Mouse (Mus musculus): ENCODE data around the gene Gm44596.
"Not testable (repeated sequence)": the region's sequence is repeated elsewhere in the genome, so short reads cannot be mapped to it uniquely, and the experiment has no call there.

The Gm44596 gene

GRCm38 (mm10) chr6:128379636-128380035 is 4.3 kb downstream of the Gm44596 start:
- in situ Hi-C loops (cut with MboI; ENCODE audit: low sequenced_read_pairs) = no loop called here

- in situ Hi-C loops (cut with MboI; ENCODE audit: low sequenced_read_pairs) = not testable (repeated sequence)
These were observed 5.4 kb downstream of the Gm44596 start for GRCm38 (mm10) chr6:128380594-128381167.

- in situ Hi-C loops (cut with MboI; ENCODE audit: low sequenced_read_pairs) = no loop called here
These were observed 6.0 kb downstream of the Gm44596 start for GRCm38 (mm10) chr6:128381254-128381653.

GRCm38 (mm10) chr6:128383752-128384151 is 8.4 kb downstream of the Gm44596 start:
- in situ Hi-C loops (cut with MboI; ENCODE audit: low sequenced_read_pairs) = no loop called here

- in situ Hi-C loops (cut with MboI; ENCODE audit: low sequenced_read_pairs) = no loop called here
These were observed 9.7 kb downstream of the Gm44596 start for GRCm38 (mm10) chr6:128385026-128385425.

- in situ Hi-C loops (cut with MboI; ENCODE audit: low sequenced_read_pairs) = no loop called here
These were observed 13.9 kb downstream of the Gm44596 start for GRCm38 (mm10) chr6:128389185-128389584.

- in situ Hi-C loops (cut with MboI; ENCODE audit: low sequenced_read_pairs) = no loop called here
These were observed 15.4 kb downstream of the Gm44596 start for GRCm38 (mm10) chr6:128390683-128391082.

GRCm38 (mm10) chr6:128397574-128398261 is 22.4 kb downstream of the Gm44596 start:
- in situ Hi-C loops (cut with MboI; ENCODE audit: low sequenced_read_pairs) = no loop called here

GRCm38 (mm10) chr6:128398996-128399395 is 23.7 kb downstream of the Gm44596 start, which contains the start of gene Nrip2:
Nrip2 (plus strand) TSS chr6:128399296.
- in situ Hi-C loops (cut with MboI; ENCODE audit: low sequenced_read_pairs) = no loop called here

GRCm38 (mm10) chr6:128399421-128400185 is 24.3 kb downstream of the Gm44596 start:
- in situ Hi-C loops (cut with MboI; ENCODE audit: low sequenced_read_pairs) = no loop called here

- in situ Hi-C loops (cut with MboI; ENCODE audit: low sequenced_read_pairs) = no loop called here
These were observed 29.4 kb downstream of the Gm44596 start for GRCm38 (mm10) chr6:128404708-128405107.

- in situ Hi-C loops (cut with MboI; ENCODE audit: low sequenced_read_pairs) = no loop called here
These were observed 33.3 kb downstream of the Gm44596 start for GRCm38 (mm10) chr6:128408544-128409125.

GRCm38 (mm10) chr6:128410305-128410704 is 35.0 kb downstream of the Gm44596 start:
- in situ Hi-C loops (cut with MboI; ENCODE audit: low sequenced_read_pairs) = loop anchor here (10.0 kb wide), 1 partner anchor 96 kb away; no protein-coding TSS in a partner anchor

- in situ Hi-C loops (cut with MboI; ENCODE audit: low sequenced_read_pairs) = loop anchor here (10.0 kb wide), 1 partner anchor 96 kb away; no protein-coding TSS in a partner anchor
These were observed 35.8 kb downstream of the Gm44596 start for GRCm38 (mm10) chr6:128411115-128411514.

- in situ Hi-C loops (cut with MboI; ENCODE audit: low sequenced_read_pairs) = loop anchor here (10.0 kb wide), 1 partner anchor 101 kb away; no protein-coding TSS in a partner anchor
These were observed 40.9 kb downstream of the Gm44596 start for GRCm38 (mm10) chr6:128416169-128416568.

- in situ Hi-C loops (cut with MboI; ENCODE audit: low sequenced_read_pairs) = loop anchor here (10.0 kb wide), 1 partner anchor 103 kb away; no protein-coding TSS in a partner anchor
These were observed 42.8 kb downstream of the Gm44596 start for GRCm38 (mm10) chr6:128418076-128418475.

GRCm38 (mm10) chr6:128421036-128421435 is 45.7 kb downstream of the Gm44596 start:
- in situ Hi-C loops (cut with MboI; ENCODE audit: low sequenced_read_pairs) = no loop called here

GRCm38 (mm10) chr6:128421480-128421879 is 46.2 kb downstream of the Gm44596 start:
- in situ Hi-C loops (cut with MboI; ENCODE audit: low sequenced_read_pairs) = no loop called here

GRCm38 (mm10) chr6:128423496-128424268 is 48.4 kb downstream of the Gm44596 start:
- in situ Hi-C loops (cut with MboI; ENCODE audit: low sequenced_read_pairs) = no loop called here

GRCm38 (mm10) chr6:128424269-128425019 is 49.1 kb downstream of the Gm44596 start, which contains the start of gene Itfg2:
Itfg2 (minus strand) TSS chr6:128424931.
- in situ Hi-C loops (cut with MboI; ENCODE audit: low sequenced_read_pairs) = no loop called here
